Mouse (Mus musculus): Measurements from ENCODE around the gene Tgfb1i1.

GRCm38 (mm10) chr7:128243921-128244320, 2.7 kb upstream of the Tgfb1i1 start:
- no peak for TF ChIP-seq CTCF (IDR thresholded peaks at IDR 0.05; ENCODE audit: extremely low read depth, insufficient read depth, low read length)
- TF ChIP-seq POLR2A (IDR thresholded peaks at IDR 0.05; ENCODE audit: extremely low read depth, insufficient read depth, low read length): no peak

All from cortical plate, adult 2 months (tissue).